Mouse (Mus musculus): ENCODE measurements around the gene Syn3. TPM values are rescaled to one million over a fixed set of nuclear protein-coding genes. Genes with fewer than 3 reads are reported as not detected.
A peak's percentile ranks its signal among the peaks of the same experiment; 100 is the strongest.

Syn3 gene
- polyA plus RNA-seq, 1 experiment = 0.84 TPM

DNA sequence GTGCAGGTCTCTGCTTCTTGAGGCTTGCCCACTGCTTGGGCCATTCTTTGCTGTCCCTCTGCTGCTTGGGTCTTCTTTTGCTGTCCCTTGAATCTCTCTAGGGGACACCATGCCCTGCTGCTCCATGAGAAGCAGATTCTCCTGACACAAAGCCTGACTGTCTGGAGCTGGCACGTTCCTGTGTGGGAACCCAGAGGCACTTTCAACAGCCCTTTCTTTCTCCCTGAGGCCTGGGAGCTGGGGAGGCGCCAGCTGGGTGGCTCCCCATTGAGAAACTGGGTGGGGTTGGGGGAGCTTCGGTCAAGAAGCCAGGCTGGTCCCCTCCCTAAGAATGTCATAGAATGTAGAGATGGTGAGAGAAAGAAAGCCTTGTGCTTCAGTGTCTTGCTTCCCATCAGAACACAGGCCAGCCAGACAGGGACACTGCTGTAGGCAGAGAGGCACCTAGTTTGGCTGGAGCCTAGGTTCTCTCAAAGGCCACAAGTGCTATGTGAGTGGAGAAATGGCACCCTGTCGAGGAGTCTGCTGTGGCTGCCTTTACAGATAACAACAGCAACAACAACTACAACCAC is 304.7 kb downstream of the Syn3 start:
- Histone ChIP-seq H3K27ac (ENCODE audit: control insufficient read depth, insufficient read depth, low read length) (no peak overlapping the region), H3K4me3 (ENCODE audit: control insufficient read depth, insufficient read depth, low read length) (no peak overlapping the region), H3K4me1 (replicated peaks; ENCODE audit: control insufficient read depth, insufficient read depth, low read length) (no peaks in the 10 kb centered on the region), H3K36me3 (ENCODE audit: control insufficient read depth, insufficient read depth, low read length) (no peaks in the 10 kb centered on the region), H3K27me3 (ENCODE audit: control insufficient read depth, insufficient read depth, low read length) (no peaks in the 10 kb centered on the region)
- WGBS = 81% methylated on average over 4 of the region's 4 CpGs
- TF ChIP-seq CTCF (IDR thresholded peaks at IDR 0.05; ENCODE audit: borderline replicate concordance, control insufficient read depth, extremely low read depth, insufficient read depth, low read length, poor library complexity) = no peak
- TF ChIP-seq POLR2A (IDR thresholded peaks at IDR 0.05; ENCODE audit: control insufficient read depth, extremely low read depth, insufficient read depth, low read length, poor library complexity) = no peak
- DNase-seq = no peak

GRCm38 (mm10) chr10:86188614-86189013 is 310.1 kb downstream of the Syn3 start:
- DNase-seq = no peak
- H3K27me3 ChIP-seq (ENCODE audit: control insufficient read depth, insufficient read depth, low read length) = no peaks in the 10 kb centered on the region
- TF ChIP-seq POLR2A (IDR thresholded peaks at IDR 0.05; ENCODE audit: control insufficient read depth, extremely low read depth, insufficient read depth, low read length, poor library complexity) = no peak
- no peak for TF ChIP-seq CTCF (IDR thresholded peaks at IDR 0.05; ENCODE audit: borderline replicate concordance, control insufficient read depth, extremely low read depth, insufficient read depth, low read length, poor library complexity)
- H3K4me1 ChIP-seq (replicated peaks; ENCODE audit: control insufficient read depth, insufficient read depth, low read length) = no peaks in the 10 kb centered on the region
- no peaks in the 10 kb centered on the region for H3K36me3 ChIP-seq (ENCODE audit: control insufficient read depth, insufficient read depth, low read length)
- WGBS = 89% methylated on average over 4 of the region's 4 CpGs
- H3K4me3 ChIP-seq (ENCODE audit: control insufficient read depth, insufficient read depth, low read length) = no peak overlapping the region
- no peak overlapping the region for H3K27ac ChIP-seq (ENCODE audit: control insufficient read depth, insufficient read depth, low read length)

DNA sequence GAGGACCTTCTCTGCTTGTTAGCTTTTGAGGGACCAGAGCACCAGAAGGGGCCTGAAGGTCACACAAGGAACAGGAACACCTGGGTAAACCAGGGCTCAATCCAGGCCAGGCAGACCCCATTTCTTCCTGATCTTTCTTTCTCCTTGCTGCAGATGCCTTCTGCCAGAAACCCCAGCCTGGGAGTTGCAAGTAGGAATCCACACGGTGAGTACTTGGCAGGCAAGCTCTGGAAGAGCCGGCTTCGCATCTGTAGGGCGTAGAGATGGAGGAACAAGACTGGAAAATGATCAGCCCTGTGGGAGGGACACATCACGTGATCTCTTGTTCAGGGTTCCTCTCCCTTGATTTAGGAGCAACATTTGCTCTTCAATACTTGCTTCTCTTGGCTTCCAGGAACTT is 310.8 kb downstream of the Syn3 start:
- Histone ChIP-seq H3K36me3 (ENCODE audit: control insufficient read depth, insufficient read depth, low read length) (no peaks in the 10 kb centered on the region), H3K4me3 (ENCODE audit: control insufficient read depth, insufficient read depth, low read length) (no peak overlapping the region), H3K27me3 (ENCODE audit: control insufficient read depth, insufficient read depth, low read length) (no peaks in the 10 kb centered on the region), H3K27ac (ENCODE audit: control insufficient read depth, insufficient read depth, low read length) (no peak overlapping the region), H3K4me1 (replicated peaks; ENCODE audit: control insufficient read depth, insufficient read depth, low read length) (no peaks in the 10 kb centered on the region)
- 91% methylated on average over 5 of the region's 5 CpGs for WGBS
- no peak for TF ChIP-seq CTCF (IDR thresholded peaks at IDR 0.05; ENCODE audit: borderline replicate concordance, control insufficient read depth, extremely low read depth, insufficient read depth, low read length, poor library complexity)
- DNase-seq = no peak

- no peaks in the 10 kb centered on the region for H3K36me3 ChIP-seq (ENCODE audit: control insufficient read depth, insufficient read depth, low read length)
- 70% methylated on average over 8 of the region's 8 CpGs for WGBS
- no peak for TF ChIP-seq CTCF (IDR thresholded peaks at IDR 0.05; ENCODE audit: borderline replicate concordance, control insufficient read depth, extremely low read depth, insufficient read depth, low read length, poor library complexity)
- TF ChIP-seq POLR2A (IDR thresholded peaks at IDR 0.05; ENCODE audit: control insufficient read depth, extremely low read depth, insufficient read depth, low read length, poor library complexity) = no peak
- H3K27ac ChIP-seq (ENCODE audit: control insufficient read depth, insufficient read depth, low read length) = no peak overlapping the region
- no peak for DNase-seq
- no peaks in the 10 kb centered on the region for H3K27me3 ChIP-seq (ENCODE audit: control insufficient read depth, insufficient read depth, low read length)
- no peaks in the 10 kb centered on the region for H3K4me1 ChIP-seq (replicated peaks; ENCODE audit: control insufficient read depth, insufficient read depth, low read length)
- H3K4me3 ChIP-seq (ENCODE audit: control insufficient read depth, insufficient read depth, low read length) = no peak overlapping the region
Observed at GRCm38 (mm10) chr10:86183148-86183885, 315.4 kb downstream of the Syn3 start.

DNA sequence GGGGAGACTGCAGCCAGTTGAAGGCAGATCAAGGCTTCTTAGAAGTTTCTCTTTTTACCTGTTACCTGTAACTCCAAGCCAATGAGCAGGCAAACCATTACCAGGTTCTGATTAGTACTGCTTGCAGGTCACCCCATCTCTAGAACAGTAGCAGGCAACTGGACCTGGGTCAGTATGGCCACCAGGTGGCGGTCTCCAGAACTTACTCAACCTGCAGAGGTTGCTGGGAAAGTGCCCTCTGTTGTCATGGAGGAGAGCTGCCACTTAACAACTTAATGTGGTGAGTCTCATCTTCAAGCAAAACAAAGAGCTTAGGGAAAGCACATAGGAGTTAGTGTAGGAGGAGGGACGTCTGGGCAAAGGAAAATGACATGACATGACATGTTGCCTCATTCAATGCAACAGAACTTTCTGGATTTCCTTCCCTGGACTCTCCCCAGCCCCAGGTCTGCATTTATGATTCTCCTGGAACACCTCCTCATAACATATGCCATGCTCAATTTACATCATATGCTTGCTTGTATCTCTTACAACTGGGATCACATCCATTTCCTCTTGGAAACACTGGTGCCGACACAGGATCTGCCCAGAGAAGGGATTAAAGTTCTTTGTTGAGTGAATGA is 316.4 kb downstream of the Syn3 start:
- H3K27me3 ChIP-seq (ENCODE audit: control insufficient read depth, insufficient read depth, low read length) = no peaks in the 10 kb centered on the region
- 71% methylated on average over 3 of the region's 3 CpGs for WGBS
- no peaks in the 10 kb centered on the region for H3K4me1 ChIP-seq (replicated peaks; ENCODE audit: control insufficient read depth, insufficient read depth, low read length)
- H3K27ac ChIP-seq (ENCODE audit: control insufficient read depth, insufficient read depth, low read length) = no peak overlapping the region
- H3K36me3 ChIP-seq (ENCODE audit: control insufficient read depth, insufficient read depth, low read length) = no peaks in the 10 kb centered on the region
- peak; percentile 28 for DNase-seq
- H3K4me3 ChIP-seq (ENCODE audit: control insufficient read depth, insufficient read depth, low read length) = no peak overlapping the region
- TF ChIP-seq CTCF (IDR thresholded peaks at IDR 0.05; ENCODE audit: borderline replicate concordance, control insufficient read depth, extremely low read depth, insufficient read depth, low read length, poor library complexity) (peak; percentile 24; the same call in 1 of the 2 replicates), POLR2A (IDR thresholded peaks at IDR 0.05; ENCODE audit: control insufficient read depth, extremely low read depth, insufficient read depth, low read length, poor library complexity) (no peak)

DNA sequence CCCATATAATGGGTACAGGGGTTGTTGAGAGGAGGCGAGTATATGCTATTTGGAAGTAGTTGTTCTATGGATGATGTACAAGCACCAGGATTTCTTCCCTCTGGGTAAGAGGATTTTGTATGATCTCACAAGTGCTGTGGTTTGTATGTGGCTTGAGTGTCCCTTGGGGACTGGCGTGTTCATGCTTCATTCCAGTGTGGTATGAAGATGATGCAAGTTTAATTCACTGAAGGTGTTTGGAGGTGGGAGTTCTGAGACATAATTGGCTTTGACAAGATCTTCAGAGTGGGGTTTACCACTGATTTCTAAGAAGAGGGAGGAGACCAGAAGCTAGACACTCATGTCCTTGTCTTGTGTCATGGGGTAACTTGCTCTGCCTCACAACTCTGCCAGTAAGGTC is 322.3 kb downstream of the Syn3 start:
- Histone ChIP-seq H3K4me1 (replicated peaks; ENCODE audit: control insufficient read depth, insufficient read depth, low read length) (no peaks in the 10 kb centered on the region), H3K36me3 (ENCODE audit: control insufficient read depth, insufficient read depth, low read length) (no peaks in the 10 kb centered on the region), H3K4me3 (ENCODE audit: control insufficient read depth, insufficient read depth, low read length) (no peak overlapping the region), H3K27me3 (ENCODE audit: control insufficient read depth, insufficient read depth, low read length) (no peaks in the 10 kb centered on the region), H3K27ac (ENCODE audit: control insufficient read depth, insufficient read depth, low read length) (no peak overlapping the region)
- DNase-seq = no peak
- TF ChIP-seq CTCF (IDR thresholded peaks at IDR 0.05; ENCODE audit: borderline replicate concordance, control insufficient read depth, extremely low read depth, insufficient read depth, low read length, poor library complexity) = no peak
- no peak for TF ChIP-seq POLR2A (IDR thresholded peaks at IDR 0.05; ENCODE audit: control insufficient read depth, extremely low read depth, insufficient read depth, low read length, poor library complexity)
- WGBS = 95% methylated on average over 2 of the region's 2 CpGs

All from thymus, adult 2 months (tissue).